Mouse (Mus musculus): ENCODE data around the gene B4galt5. TPM values are rescaled to one million over a fixed set of nuclear protein-coding genes. Genes with fewer than 3 reads are reported as not detected.

The B4galt5 gene
- polyA plus RNA-seq, 1 experiment: 28.3 TPM

DNA sequence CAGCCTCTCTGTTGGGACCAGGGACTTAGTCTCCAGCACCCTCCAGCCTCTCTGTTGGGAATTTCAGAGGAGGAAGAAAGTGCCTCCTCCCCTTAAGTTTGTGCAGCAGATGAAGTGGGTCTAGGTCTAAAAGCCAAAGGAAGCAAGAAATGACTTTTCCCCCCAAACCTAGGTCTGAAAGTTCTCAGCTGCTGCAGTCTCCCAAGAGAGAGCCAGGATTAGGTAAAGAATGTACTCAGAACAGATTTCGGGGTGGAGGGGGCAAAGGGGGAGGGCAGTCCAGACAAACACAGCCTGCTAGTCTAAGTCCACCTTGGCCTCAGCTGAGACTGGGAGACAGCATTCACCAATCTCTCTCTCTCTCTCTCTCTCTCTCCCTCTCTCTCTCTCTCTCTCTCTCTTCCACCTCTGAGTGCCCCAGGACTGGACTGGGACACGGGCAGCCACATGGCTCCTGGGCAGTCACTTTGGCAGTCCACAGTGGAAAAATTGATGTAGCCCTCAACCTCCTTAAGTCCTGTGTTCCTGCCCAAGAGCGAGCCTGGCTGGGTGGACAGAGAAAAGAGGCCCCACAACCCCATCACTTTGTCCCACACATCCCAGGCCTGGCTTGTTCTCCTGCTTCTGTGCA is 96.8 kb downstream of the B4galt5 start:
- no peak overlapping the region for H3K4me3 ChIP-seq (ENCODE audit: insufficient read depth, low read length)
- TF ChIP-seq CTCF (IDR thresholded peaks at IDR 0.05; ENCODE audit: borderline replicate concordance, insufficient read depth, low read length): no peak
- no peak for TF ChIP-seq POLR2A (IDR thresholded peaks at IDR 0.05; ENCODE audit: low read depth, low read length)
- H3K4me1 ChIP-seq (ENCODE audit: control insufficient read depth, insufficient read depth, low read length): peaks cover 4% of the 10 kb centered on the region; the same call in 1 of the 2 replicates
- no peak overlapping the region for H3K27ac ChIP-seq (ENCODE audit: insufficient read depth, low read length)

GRCm38 (mm10) chr2:167250736-167251337 is 98.1 kb downstream of the B4galt5 start:
- peaks cover 4% of the 10 kb centered on the region; the same call in 1 of the 2 replicates for H3K4me1 ChIP-seq (ENCODE audit: control insufficient read depth, insufficient read depth, low read length)
- no peak for TF ChIP-seq CTCF (IDR thresholded peaks at IDR 0.05; ENCODE audit: borderline replicate concordance, insufficient read depth, low read length)
- TF ChIP-seq POLR2A (IDR thresholded peaks at IDR 0.05; ENCODE audit: low read depth, low read length): no peak
- no peak overlapping the region for H3K27ac ChIP-seq (ENCODE audit: insufficient read depth, low read length)
- no peak overlapping the region for H3K4me3 ChIP-seq (ENCODE audit: insufficient read depth, low read length)

DNA sequence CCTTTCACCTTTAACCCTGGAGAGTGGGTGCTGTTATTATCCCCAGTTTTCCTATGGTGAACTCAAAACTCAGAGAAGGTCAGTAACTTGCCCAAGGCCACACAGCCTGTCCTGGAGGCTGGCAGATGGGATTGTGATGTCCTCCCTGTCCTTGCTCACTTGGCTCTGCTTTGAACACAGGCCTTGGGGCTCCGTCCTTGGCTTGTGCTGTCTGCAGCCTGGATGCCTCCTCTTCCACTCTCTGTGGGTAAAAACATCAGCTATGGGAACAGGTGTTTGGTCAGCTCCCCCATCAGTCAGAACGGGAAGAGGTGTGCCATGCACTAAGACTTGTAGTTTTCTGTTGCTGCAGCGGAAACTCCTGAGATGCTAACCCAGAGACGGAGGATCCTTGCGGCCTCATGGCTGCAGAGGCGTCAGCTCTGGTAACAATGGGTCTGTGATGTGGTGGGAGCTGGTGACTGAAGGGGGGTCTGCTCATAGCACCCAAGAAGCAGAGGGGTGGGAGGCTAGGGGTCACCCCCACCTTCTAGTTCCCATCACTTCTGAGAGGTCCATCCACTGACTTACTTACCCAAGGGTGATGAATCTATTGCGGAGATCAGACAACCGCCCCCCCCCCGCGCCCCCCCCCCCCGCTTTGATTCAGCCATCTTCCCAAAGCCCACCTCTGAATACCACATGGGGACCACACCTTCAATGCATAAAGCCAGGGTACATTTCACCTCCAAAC is 98.8 kb downstream of the B4galt5 start:
- Histone ChIP-seq H3K4me3 (ENCODE audit: insufficient read depth, low read length) (no peak overlapping the region), H3K4me1 (ENCODE audit: control insufficient read depth, insufficient read depth, low read length) (peaks cover 4% of the 10 kb centered on the region; the same call in 1 of the 2 replicates), H3K27ac (ENCODE audit: insufficient read depth, low read length) (no peak overlapping the region)
- no peak for TF ChIP-seq POLR2A (IDR thresholded peaks at IDR 0.05; ENCODE audit: low read depth, low read length)
- no peak for TF ChIP-seq CTCF (IDR thresholded peaks at IDR 0.05; ENCODE audit: borderline replicate concordance, insufficient read depth, low read length)

- no peak for TF ChIP-seq CTCF (IDR thresholded peaks at IDR 0.05; ENCODE audit: borderline replicate concordance, insufficient read depth, low read length)
- no peak for TF ChIP-seq POLR2A (IDR thresholded peaks at IDR 0.05; ENCODE audit: low read depth, low read length)
- peaks cover 4% of the 10 kb centered on the region; the same call in 1 of the 2 replicates for H3K4me1 ChIP-seq (ENCODE audit: control insufficient read depth, insufficient read depth, low read length)
- H3K4me3 ChIP-seq (ENCODE audit: insufficient read depth, low read length): no peak overlapping the region
- no peak overlapping the region for H3K27ac ChIP-seq (ENCODE audit: insufficient read depth, low read length)
Observed at GRCm38 (mm10) chr2:167249591-167249990, 99.4 kb downstream of the B4galt5 start.

Other genes starting within 250 kb of the B4galt5 start
- gene Kcnb1, start 159.0 kb downstream of the B4galt5 start, polyA plus RNA-seq (2011; ENCODE audit: insufficient read length, low read depth, missing spikeins): 0.42 and 0.65 TPM in 2 replicates
- 21.0 TPM in 2 replicates for gene Ptgis, start 108.6 kb downstream of the B4galt5 start, polyA plus RNA-seq (2011; ENCODE audit: insufficient read length, low read depth, missing spikeins)
- 32.3 and 38.0 TPM in 2 replicates for gene Slc9a8, start 72.5 kb upstream of the B4galt5 start, polyA plus RNA-seq (2011; ENCODE audit: insufficient read length, low read depth, missing spikeins)
- 39.2 and 44.9 TPM in 2 replicates for gene Rnf114, start 143.5 kb upstream of the B4galt5 start, polyA plus RNA-seq (2011; ENCODE audit: insufficient read length, low read depth, missing spikeins)
- 14.7 and 17.5 TPM in 2 replicates for gene Spata2, start 143.7 kb upstream of the B4galt5 start, polyA plus RNA-seq (2011; ENCODE audit: insufficient read length, low read depth, missing spikeins)
- 73.0 and 82.3 TPM in 2 replicates for gene Snai1, start 189.0 kb upstream of the B4galt5 start, polyA plus RNA-seq (2011; ENCODE audit: insufficient read length, low read depth, missing spikeins)

Measured in embryonic fibroblast, embryonic 13.5 days (primary cell).